Mouse (Mus musculus) myocyte (in vitro differentiated cells): ENCODE data around the gene Tmem106a.

Experiments used
- E2F4 ChIP-seq: IDR thresholded peaks from one replicate; pipeline ENCODE4 v1.6.1; 2011; ENCODE audit warnings: mild to moderate bottlenecking, control low read depth, moderate library complexity; ENCODE audit not compliant: insufficient read depth
- MAX ChIP-seq: IDR thresholded peaks from one replicate; pipeline ENCODE4 v1.6.1; 2011; ENCODE audit warnings: low read depth, mild to moderate bottlenecking, control low read depth
- MYOD1 ChIP-seq, 3 experiments: IDR thresholded peaks; one replicate each; pipeline ENCODE4 v1.6.1; 2011; ENCODE audit warnings: control low read depth in 2 of 3, low read depth in 2 of 3, mild to moderate bottlenecking in 2 of 3, moderate library complexity in 1 of 3; ENCODE audit not compliant: insufficient read length in 2 of 3, control insufficient read depth in 1 of 3
- POLR2A ChIP-seq: IDR thresholded peaks from one replicate; pipeline ENCODE4 v1.6.1; 2011; ENCODE audit warnings: low read depth, mild to moderate bottlenecking, control low read depth, moderate library complexity; ENCODE audit not compliant: insufficient read length
- TCF12 ChIP-seq: IDR thresholded peaks from one replicate; pipeline ENCODE4 v1.6.1; 2011; ENCODE audit warnings: mild to moderate bottlenecking, control low read depth; ENCODE audit not compliant: poor library complexity, insufficient read depth, severe bottlenecking

- TF ChIP-seq TCF12 (no peak), E2F4 (no peak), MYOD1 (IDR thresholded peaks at IDR 0.05; ENCODE audit: control insufficient read depth in 1 of 3, insufficient read length in 2 of 3, low read depth in 2 of 3) (no peak), MAX (no peak), POLR2A (no peak)
Observed at GRCm38 (mm10) chr11:101582054-101583035, at the start of gene Tmem106a.
